Mouse (Mus musculus): Measurements from ENCODE around the gene Efnb3. TPM values are rescaled to one million over a fixed set of nuclear protein-coding genes. Genes with fewer than 3 reads are reported as not detected.

The Efnb3 gene
- polyA plus RNA-seq, 1 experiment from 2014 or later, result 9.6 TPM

DNA sequence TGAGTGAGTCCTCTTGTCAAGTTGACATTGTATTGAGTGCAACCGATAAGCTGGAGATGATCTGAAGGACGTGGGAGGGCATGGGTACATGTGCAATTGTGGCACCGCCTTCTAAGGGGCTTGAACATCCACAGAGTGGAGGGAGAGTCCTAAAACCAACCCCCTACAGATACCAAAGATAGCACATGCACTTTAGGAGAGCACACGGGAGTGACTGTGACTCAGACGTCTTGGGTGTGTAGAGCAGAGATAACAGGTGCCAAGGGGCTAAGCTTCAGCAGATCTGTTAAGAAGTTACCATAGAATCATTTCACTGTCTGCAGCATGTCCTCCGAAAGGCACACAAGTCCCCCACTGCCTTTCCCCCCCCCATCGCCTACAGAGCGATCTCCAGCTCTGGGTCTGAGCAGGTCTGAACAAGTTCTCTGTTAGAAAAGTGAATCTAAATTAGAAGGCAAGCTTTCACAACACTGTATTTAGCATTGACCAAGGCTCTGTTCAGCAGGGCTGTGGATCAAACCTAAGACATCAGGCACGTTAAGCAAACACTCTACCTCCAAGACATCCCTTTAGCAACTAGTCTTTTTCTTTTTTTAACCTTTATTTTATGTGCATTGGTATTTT is 38.4 kb downstream of the Efnb3 start:
- 79% methylated on average over 9 of the region's 9 CpGs for WGBS
- Histone ChIP-seq H3K4me1 (ENCODE audit: control insufficient read depth, insufficient read depth, low read length) (no peaks in the 10 kb centered on the region), H3K36me3 (ENCODE audit: control insufficient read depth, insufficient read depth, low read length) (no peaks in the 10 kb centered on the region), H3K27me3 (ENCODE audit: control insufficient read depth, insufficient read depth, low read length) (no peaks in the 10 kb centered on the region), H3K9ac (ENCODE audit: low read length) (no peak overlapping the region), H3K27ac (ENCODE audit: low read depth, low read length) (no peak overlapping the region), H3K9me3 (ENCODE audit: control insufficient read depth, low read length) (no peaks in the 10 kb centered on the region), H3K4me2 (ENCODE audit: low read depth) (no peak overlapping the region), H3K4me3 (ENCODE audit: low read depth, low read length) (no peak overlapping the region)
- DNase-seq (ENCODE audit: low spot score), result no peak
- no peak for ATAC-seq (ENCODE audit: insufficient read depth, low FRiP score, low TSS enrichment)

DNA sequence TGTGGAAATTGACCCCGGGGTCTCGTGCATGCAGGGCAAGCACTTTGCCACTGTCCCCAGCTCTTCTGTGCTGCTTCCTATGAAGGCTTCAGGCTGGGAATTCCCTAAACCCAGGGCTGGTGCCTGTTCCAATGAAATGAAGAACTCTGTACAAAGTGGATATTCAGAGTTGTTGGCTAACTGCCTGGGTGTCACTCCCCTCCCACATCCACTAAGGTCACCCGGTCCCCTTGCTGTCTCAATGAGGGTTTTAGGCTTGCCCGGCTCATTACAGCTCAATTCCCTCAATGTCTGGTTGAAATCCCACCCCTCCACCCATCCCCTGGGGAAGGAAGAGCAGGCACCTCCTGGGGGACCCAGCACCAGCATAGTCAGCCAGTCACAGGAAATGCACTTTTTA is 40.0 kb downstream of the Efnb3 start:
- H3K4me3 ChIP-seq (ENCODE audit: low read depth, low read length), result no peak overlapping the region
- 77% methylated on average over 4 of the region's 4 CpGs for WGBS

DNA sequence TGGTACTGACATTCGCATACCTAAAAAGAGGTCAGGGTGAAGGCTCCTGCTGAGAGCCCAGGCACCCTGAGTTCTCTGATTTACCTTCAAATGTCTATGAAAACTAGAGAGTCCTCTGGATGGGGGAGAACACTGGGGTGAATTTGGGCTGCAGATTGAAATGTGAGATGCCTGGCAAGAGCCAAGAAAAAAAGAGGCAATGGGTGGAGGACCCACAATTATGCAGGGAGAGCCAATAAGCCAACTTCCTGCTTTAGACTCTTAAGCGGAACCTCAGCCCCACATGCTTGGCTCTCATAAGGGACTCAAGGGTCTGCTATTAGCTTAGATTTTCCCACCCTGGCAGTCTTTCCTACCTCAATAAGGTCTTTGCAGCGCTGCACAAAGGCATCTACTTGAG is 43.3 kb downstream of the Efnb3 start:
- no peak overlapping the region for H3K4me2 ChIP-seq (ENCODE audit: low read depth)
- DNase-seq (ENCODE audit: low spot score) (no peak), ATAC-seq (ENCODE audit: insufficient read depth, low FRiP score, low TSS enrichment) (no peak)
- H3K9ac ChIP-seq (ENCODE audit: low read length), result no peak overlapping the region; the same call in 1 of the 2 replicates
- H3K9me3 ChIP-seq (ENCODE audit: control insufficient read depth, low read length), result no peaks in the 10 kb centered on the region
- no peaks in the 10 kb centered on the region for H3K4me1 ChIP-seq (ENCODE audit: control insufficient read depth, insufficient read depth, low read length)
- H3K4me3 ChIP-seq (ENCODE audit: low read depth, low read length), result no peak overlapping the region
- WGBS, result 78% methylated on average over 3 of the region's 3 CpGs
- H3K36me3 ChIP-seq (ENCODE audit: control insufficient read depth, insufficient read depth, low read length), result no peaks in the 10 kb centered on the region
- no peaks in the 10 kb centered on the region for H3K27me3 ChIP-seq (ENCODE audit: control insufficient read depth, insufficient read depth, low read length)
- no peak overlapping the region for H3K27ac ChIP-seq (ENCODE audit: low read depth, low read length)

More for the DNA sequence above, 40.0 kb downstream of the Efnb3 start:
- Histone ChIP-seq H3K27ac (ENCODE audit: low read depth, low read length) (no peak overlapping the region), H3K27me3 (ENCODE audit: control insufficient read depth, insufficient read depth, low read length) (no peaks in the 10 kb centered on the region), H3K4me2 (ENCODE audit: low read depth) (no peak overlapping the region), H3K36me3 (ENCODE audit: control insufficient read depth, insufficient read depth, low read length) (no peaks in the 10 kb centered on the region), H3K9me3 (ENCODE audit: control insufficient read depth, low read length) (no peaks in the 10 kb centered on the region), H3K4me1 (ENCODE audit: control insufficient read depth, insufficient read depth, low read length) (no peaks in the 10 kb centered on the region), H3K9ac (ENCODE audit: low read length) (no peak overlapping the region)
- ATAC-seq (ENCODE audit: insufficient read depth, low FRiP score, low TSS enrichment) (no peak), DNase-seq (ENCODE audit: low spot score) (no peak)

DNA sequence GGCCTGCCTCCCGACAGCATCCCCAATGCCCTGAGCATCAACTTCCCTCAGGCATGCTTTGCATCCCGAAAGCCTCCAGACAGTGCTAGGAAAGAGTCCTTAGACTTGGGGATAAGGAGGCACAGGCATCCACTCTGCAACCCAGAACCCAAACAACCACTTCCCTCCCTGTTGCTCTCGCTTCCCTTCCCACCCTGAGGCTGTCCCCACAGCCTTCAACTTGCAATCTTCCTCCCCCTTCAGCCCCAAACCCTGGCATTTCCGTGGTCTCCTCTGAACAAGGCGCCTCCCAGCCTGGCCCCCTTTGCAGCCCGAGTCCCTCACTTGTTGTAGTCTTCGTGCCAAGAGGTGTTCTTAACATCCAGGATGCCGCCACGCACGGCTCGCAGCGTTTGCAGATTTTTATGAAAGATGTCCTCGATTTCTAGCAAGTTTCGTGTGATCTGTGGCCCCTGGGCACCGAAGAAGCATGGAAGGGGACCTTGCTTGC is 43.8 kb downstream of the Efnb3 start:
- ATAC-seq (ENCODE audit: insufficient read depth, low FRiP score, low TSS enrichment) (no peak), DNase-seq (ENCODE audit: low spot score) (no peak)
- Histone ChIP-seq H3K27me3 (ENCODE audit: control insufficient read depth, insufficient read depth, low read length) (no peaks in the 10 kb centered on the region), H3K4me3 (ENCODE audit: low read depth, low read length) (no peak overlapping the region), H3K4me2 (ENCODE audit: low read depth) (no peak overlapping the region), H3K36me3 (ENCODE audit: control insufficient read depth, insufficient read depth, low read length) (no peaks in the 10 kb centered on the region), H3K4me1 (ENCODE audit: control insufficient read depth, insufficient read depth, low read length) (no peaks in the 10 kb centered on the region), H3K27ac (ENCODE audit: low read depth, low read length) (no peak overlapping the region), H3K9me3 (ENCODE audit: control insufficient read depth, low read length) (no peaks in the 10 kb centered on the region), H3K9ac (ENCODE audit: low read length) (no peak overlapping the region)
- 69% methylated on average over 15 of the region's 15 CpGs for whole genome bisulfite sequencing

DNA sequence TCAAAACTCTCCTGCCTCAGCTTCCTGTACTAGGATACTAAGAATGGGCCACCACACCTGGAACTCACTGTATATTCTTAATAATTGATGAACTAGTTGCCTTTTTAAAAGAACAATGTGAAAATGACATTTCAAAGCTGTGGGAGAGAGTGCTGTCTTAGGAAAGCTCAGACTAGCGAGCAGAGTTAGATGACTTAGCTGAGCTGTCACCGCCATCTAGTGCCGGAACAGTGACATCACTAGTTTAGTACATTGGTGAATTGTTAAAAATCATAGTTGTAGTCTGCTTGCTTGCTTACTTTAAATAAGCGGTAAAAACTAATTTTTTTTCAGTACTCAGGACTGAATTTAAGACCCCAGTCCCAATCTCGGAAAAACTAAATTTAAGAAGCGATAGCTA is 46.2 kb downstream of the Efnb3 start:
- Histone ChIP-seq H3K4me1 (ENCODE audit: control insufficient read depth, insufficient read depth, low read length) (no peaks in the 10 kb centered on the region; the same call in 1 of the 2 replicates), H3K4me2 (ENCODE audit: low read depth) (no peak overlapping the region), H3K9ac (ENCODE audit: low read length) (no peak overlapping the region), H3K36me3 (ENCODE audit: control insufficient read depth, insufficient read depth, low read length) (no peaks in the 10 kb centered on the region), H3K9me3 (ENCODE audit: control insufficient read depth, low read length) (no peaks in the 10 kb centered on the region), H3K4me3 (ENCODE audit: low read depth, low read length) (no peak overlapping the region), H3K27me3 (ENCODE audit: control insufficient read depth, insufficient read depth, low read length) (no peaks in the 10 kb centered on the region), H3K27ac (ENCODE audit: low read depth, low read length) (no peak overlapping the region)
- 11% methylated on average over 6 of the region's 6 CpGs for WGBS
- DNase-seq (ENCODE audit: low spot score) (peak; percentile 65), ATAC-seq (ENCODE audit: insufficient read depth, low FRiP score, low TSS enrichment) (no peak)

DNA sequence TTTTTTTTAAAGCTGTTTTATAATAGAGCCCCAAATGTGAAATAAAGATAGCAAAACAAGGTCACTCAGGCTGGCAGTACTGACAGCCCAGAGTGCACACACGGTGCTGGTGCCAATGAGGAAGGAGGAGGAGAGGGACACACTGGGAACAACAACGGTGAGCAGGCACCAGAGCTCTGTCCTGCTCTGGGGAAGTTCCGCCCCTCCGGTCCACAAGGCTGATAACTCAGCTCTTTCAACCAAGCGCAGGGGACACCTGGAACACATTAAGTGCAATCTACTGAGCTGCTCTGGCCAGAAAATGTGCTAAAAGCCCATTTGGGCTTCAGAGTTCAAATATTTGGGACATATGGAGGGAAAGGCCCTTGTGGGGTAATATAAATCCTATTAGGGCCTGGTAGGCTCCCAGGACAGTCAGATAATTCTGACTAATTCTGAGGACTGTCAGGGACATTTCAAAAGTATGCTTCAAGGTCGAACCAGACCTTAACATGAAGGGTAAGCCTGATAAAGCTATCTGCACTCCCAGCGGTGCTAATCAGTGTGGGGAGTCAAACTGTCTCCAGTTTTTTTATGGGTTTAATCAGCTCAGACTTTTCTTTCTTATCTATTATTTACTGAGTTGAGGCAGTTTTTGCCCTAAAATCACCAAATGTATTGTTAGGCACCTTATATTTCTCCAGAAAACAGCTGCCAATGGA is 49.1 kb downstream of the Efnb3 start:
- WGBS, result 42% methylated on average over 7 of the region's 7 CpGs
- DNase-seq (ENCODE audit: low spot score) (peak; percentile 40), ATAC-seq (ENCODE audit: insufficient read depth, low FRiP score, low TSS enrichment) (no peak)
- no peaks in the 10 kb centered on the region for H3K36me3 ChIP-seq (ENCODE audit: control insufficient read depth, insufficient read depth, low read length)
- no peaks in the 10 kb centered on the region; the same call in 1 of the 2 replicates for H3K4me1 ChIP-seq (ENCODE audit: control insufficient read depth, insufficient read depth, low read length)
- no peak overlapping the region for H3K27ac ChIP-seq (ENCODE audit: low read depth, low read length)
- H3K9me3 ChIP-seq (ENCODE audit: control insufficient read depth, low read length), result no peaks in the 10 kb centered on the region
- no peak overlapping the region for H3K4me2 ChIP-seq (ENCODE audit: low read depth)
- H3K27me3 ChIP-seq (ENCODE audit: control insufficient read depth, insufficient read depth, low read length), result no peaks in the 10 kb centered on the region
- H3K4me3 ChIP-seq (ENCODE audit: low read depth, low read length), result no peak overlapping the region
- no peak overlapping the region for H3K9ac ChIP-seq (ENCODE audit: low read length)

Small RNA genes lying within 50 kb of the gene (microRNA-seq; reads per million reads assigned to microRNA genes)
- gene Gm27493, result not detected

Other genes with a start within 250 kb of the Efnb3 start
- gene Cntrob, start 236.4 kb downstream of the Efnb3 start, polyA plus RNA-seq (2014; fragmentation: Nextera tagmentation; extraction: Ambion mirVana), result 23.5 TPM in 2 replicates
- gene Trappc1, start 236.2 kb downstream of the Efnb3 start, polyA plus RNA-seq (2014; fragmentation: Nextera tagmentation; extraction: Ambion mirVana), result 195 and 215 TPM in 2 replicates
- 3.1 and 3.6 TPM in 2 replicates for gene Kcnab3, start 233.9 kb downstream of the Efnb3 start, polyA plus RNA-seq (2014; fragmentation: Nextera tagmentation; extraction: Ambion mirVana)
- 27.8 and 28.8 TPM in 2 replicates for gene Rnf227, start 219.7 kb downstream of the Efnb3 start, polyA plus RNA-seq (2014; fragmentation: Nextera tagmentation; extraction: Ambion mirVana)
- 57.3 and 60.1 TPM in 2 replicates for gene Chd3, start 190.8 kb downstream of the Efnb3 start, polyA plus RNA-seq (2014; fragmentation: Nextera tagmentation; extraction: Ambion mirVana)
- gene Naa38, start 164.7 kb downstream of the Efnb3 start, polyA plus RNA-seq (2014; fragmentation: Nextera tagmentation; extraction: Ambion mirVana), result 125 and 129 TPM in 2 replicates
- 44.7 and 48.4 TPM in 2 replicates for gene Cyb5d1, start 164.6 kb downstream of the Efnb3 start, polyA plus RNA-seq (2014; fragmentation: Nextera tagmentation; extraction: Ambion mirVana)
- 13.1 and 17.2 TPM in 2 replicates for gene Tmem88, start 162.0 kb downstream of the Efnb3 start, polyA plus RNA-seq (2014; fragmentation: Nextera tagmentation; extraction: Ambion mirVana)
- 37.9 and 42.0 TPM in 2 replicates for gene Kdm6b, start 146.5 kb downstream of the Efnb3 start, polyA plus RNA-seq (2014; fragmentation: Nextera tagmentation; extraction: Ambion mirVana)
- gene Dnah2, start 11.1 kb downstream of the Efnb3 start, polyA plus RNA-seq (2014; fragmentation: Nextera tagmentation; extraction: Ambion mirVana), result 0.92 and 1.2 TPM in 2 replicates
- gene Wrap53, start 20.1 kb upstream of the Efnb3 start, polyA plus RNA-seq (2014; fragmentation: Nextera tagmentation; extraction: Ambion mirVana), result 34.5 and 34.6 TPM in 2 replicates
- 169 and 175 TPM in 2 replicates for gene Trp53, start 20.2 kb upstream of the Efnb3 start, polyA plus RNA-seq (2014; fragmentation: Nextera tagmentation; extraction: Ambion mirVana)
- 7.2 and 7.7 TPM in 2 replicates for gene Atp1b2, start 45.7 kb upstream of the Efnb3 start, polyA plus RNA-seq (2014; fragmentation: Nextera tagmentation; extraction: Ambion mirVana)
- not detected in 2 replicates for gene Shbg, start 57.7 kb upstream of the Efnb3 start, polyA plus RNA-seq (2014; fragmentation: Nextera tagmentation; extraction: Ambion mirVana)
- 14.9 and 19.0 TPM in 2 replicates for gene Sat2, start 61.8 kb upstream of the Efnb3 start, polyA plus RNA-seq (2014; fragmentation: Nextera tagmentation; extraction: Ambion mirVana)
- gene Fxr2, start 72.8 kb upstream of the Efnb3 start, polyA plus RNA-seq (2014; fragmentation: Nextera tagmentation; extraction: Ambion mirVana), result 36.4 and 40.3 TPM in 2 replicates
- gene Sox15, start 95.1 kb upstream of the Efnb3 start, polyA plus RNA-seq (2014; fragmentation: Nextera tagmentation; extraction: Ambion mirVana), result not detected in 2 replicates
- gene Mpdu1, start 102.4 kb upstream of the Efnb3 start, polyA plus RNA-seq (2014; fragmentation: Nextera tagmentation; extraction: Ambion mirVana), result 26.8 and 30.0 TPM in 2 replicates
- 5.5 and 6.7 TPM in 2 replicates for gene Cd68, start 105.9 kb upstream of the Efnb3 start, polyA plus RNA-seq (2014; fragmentation: Nextera tagmentation; extraction: Ambion mirVana)
- 781 and 824 TPM in 2 replicates for gene Eif4a1, start 112.2 kb upstream of the Efnb3 start, polyA plus RNA-seq (2014; fragmentation: Nextera tagmentation; extraction: Ambion mirVana)
- 88.6 and 93.8 TPM in 2 replicates for gene Senp3, start 121.9 kb upstream of the Efnb3 start, polyA plus RNA-seq (2014; fragmentation: Nextera tagmentation; extraction: Ambion mirVana)
- gene Tnfsf13, start 125.6 kb upstream of the Efnb3 start, polyA plus RNA-seq (2014; fragmentation: Nextera tagmentation; extraction: Ambion mirVana), result 0.19 TPM in 1 of 2 replicates, not detected in the other
- gene Tnfsf12, start 135.6 kb upstream of the Efnb3 start, polyA plus RNA-seq (2014; fragmentation: Nextera tagmentation; extraction: Ambion mirVana), result 1.5 and 1.7 TPM in 2 replicates
- 1.4 and 1.5 TPM in 2 replicates for gene Tnfsfm13, start 135.9 kb upstream of the Efnb3 start, polyA plus RNA-seq (2014; fragmentation: Nextera tagmentation; extraction: Ambion mirVana)
- gene Polr2a, start 198.4 kb upstream of the Efnb3 start, polyA plus RNA-seq (2014; fragmentation: Nextera tagmentation; extraction: Ambion mirVana), result 65.0 and 65.3 TPM in 2 replicates
- gene Slc35g3, start 201.8 kb upstream of the Efnb3 start, polyA plus RNA-seq (2014; fragmentation: Nextera tagmentation; extraction: Ambion mirVana), result not detected in 2 replicates
- 0.99 and 1.3 TPM in 2 replicates for gene Zbtb4, start 205.7 kb upstream of the Efnb3 start, polyA plus RNA-seq (2014; fragmentation: Nextera tagmentation; extraction: Ambion mirVana)
- 4.2 and 6.2 TPM in 2 replicates for gene Chrnb1, start 235.7 kb upstream of the Efnb3 start, polyA plus RNA-seq (2014; fragmentation: Nextera tagmentation; extraction: Ambion mirVana)
- gene Fgf11, start 241.7 kb upstream of the Efnb3 start, polyA plus RNA-seq (2014; fragmentation: Nextera tagmentation; extraction: Ambion mirVana), result 2.0 and 3.0 TPM in 2 replicates
- 0.69 and 0.88 TPM in 2 replicates for gene Tmem102, start 245.4 kb upstream of the Efnb3 start, polyA plus RNA-seq (2014; fragmentation: Nextera tagmentation; extraction: Ambion mirVana)